ENCODE assay signal across 11 mouse cellular contexts in the genomic region with DNA sequence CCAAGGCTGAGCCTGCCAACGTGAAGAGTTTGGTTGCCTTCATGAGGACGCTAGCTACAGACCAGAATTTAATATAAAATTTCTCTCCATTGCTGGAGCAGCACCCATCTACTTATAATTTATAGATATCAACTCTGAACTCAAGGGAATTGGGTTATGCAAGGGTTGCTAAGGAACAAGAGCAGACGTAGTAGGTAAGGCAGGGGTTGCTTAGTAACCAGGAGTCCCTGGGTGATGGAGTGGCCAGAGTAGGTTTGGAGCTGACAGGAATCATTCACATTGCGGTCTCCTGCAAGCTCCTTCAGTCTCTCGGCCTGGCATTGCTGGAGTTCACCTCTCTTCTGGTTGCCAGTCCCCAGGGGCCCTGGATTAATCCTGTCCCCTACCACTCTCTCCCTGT. TPM values are rescaled to one million over a fixed set of nuclear protein-coding genes. Genes with fewer than 3 reads are reported as not detected.
A peak's percentile ranks its signal among the peaks of the same experiment; 100 is the strongest.
DNase-seq lines count a peak whose midpoint lies in the region; ATAC-seq lines count a peak whose summit lies in the region.
"Had no signal": no experiment of that assay in that cellular context is flagged by ENCODE, and none has a peak within 500 bp of the region (broad histone marks: within the 10 kb centered on the region; RNA-seq: fewer than 3 reads in every experiment).

No protein-coding gene starts in this region.

- no peak for DNase-seq in hindbrain, embryonic 10.5 days (ENCODE audit: low spot score)
- peak; percentile 39 for DNase-seq in MN1 (ENCODE audit: low spot score)
- peak; percentile 46 for DNase-seq in forebrain, embryonic 14.5 days (ENCODE audit: low spot score)
- no peak for DNase-seq in kidney, adult 8-10 months
- DNase-seq in liver, embryonic 11.5 days (ENCODE audit: low spot score) = no peak

- H3K4me1 ChIP-seq in hindbrain, embryonic 12.5 days = peaks cover 14% of the 10 kb centered on the region
- H3K4me1 ChIP-seq in hindbrain, embryonic 10.5 days (replicated peaks) = peaks cover 18% of the 10 kb centered on the region
- H3K4me1 ChIP-seq in forebrain, embryonic 14.5 days (ENCODE audit: control insufficient read depth, insufficient read depth, low read length) = no peaks in the 10 kb centered on the region
- peaks cover 15% of the 10 kb centered on the region for H3K4me1 ChIP-seq in midbrain, embryonic 15.5 days
- H3K4me1 ChIP-seq in kidney, embryonic 15.5 days = no peaks in the 10 kb centered on the region
- peaks cover 8% of the 10 kb centered on the region for H3K4me1 ChIP-seq in liver, embryonic 11.5 days (replicated peaks; ENCODE audit: control insufficient read depth, insufficient read depth, low read length)
- H3K4me1 ChIP-seq: limb, embryonic 12.5 days had no signal

- H3K9ac ChIP-seq in hindbrain, embryonic 12.5 days = no peak overlapping the region
- H3K9ac ChIP-seq in forebrain, embryonic 14.5 days (ENCODE audit: low read length) = peak overlapping the region; percentile 29; the same call in 1 of the 2 replicates
- H3K9ac ChIP-seq in midbrain, embryonic 15.5 days = no peak overlapping the region
- no peak overlapping the region for H3K9ac ChIP-seq in kidney, embryonic 15.5 days
- H3K9ac ChIP-seq in liver, embryonic 11.5 days (ENCODE audit: low read depth, low read length) = no peak overlapping the region
- H3K9ac ChIP-seq: limb, embryonic 12.5 days had no signal

- WGBS in hindbrain, embryonic 12.5 days = 71% methylated on average over 5 of the region's 5 CpGs
- WGBS in hindbrain, embryonic 10.5 days = 78% methylated on average over 5 of the region's 5 CpGs
- WGBS in forebrain, embryonic 14.5 days = 69% methylated on average over 5 of the region's 5 CpGs
- 46% methylated on average over 5 of the region's 5 CpGs for WGBS in midbrain, embryonic 15.5 days
- 82% methylated on average over 5 of the region's 5 CpGs for WGBS in kidney, embryonic 15.5 days
- 75% methylated on average over 5 of the region's 5 CpGs for WGBS in liver, embryonic 11.5 days

- no peak overlapping the region for H3K27ac ChIP-seq in hindbrain, embryonic 12.5 days
- no peak overlapping the region; the same call in 1 of the 2 replicates for H3K27ac ChIP-seq in hindbrain, embryonic 10.5 days
- no peak overlapping the region for H3K27ac ChIP-seq in forebrain, embryonic 14.5 days (ENCODE audit: low read depth, low read length)
- H3K27ac ChIP-seq in midbrain, embryonic 15.5 days = peak overlapping the region; percentile 66
- H3K27ac ChIP-seq in kidney, embryonic 15.5 days = no peak overlapping the region
- H3K27ac ChIP-seq in liver, embryonic 11.5 days (ENCODE audit: low read depth, low read length) = no peak overlapping the region
- H3K27ac ChIP-seq: limb, embryonic 12.5 days had no signal

- H3K36me3 ChIP-seq in hindbrain, embryonic 12.5 days = no peaks in the 10 kb centered on the region
- no peaks in the 10 kb centered on the region for H3K36me3 ChIP-seq in hindbrain, embryonic 10.5 days
- no peaks in the 10 kb centered on the region for H3K36me3 ChIP-seq in forebrain, embryonic 14.5 days (ENCODE audit: control insufficient read depth, insufficient read depth, low read length)
- H3K36me3 ChIP-seq in midbrain, embryonic 15.5 days (replicated peaks) = no peaks in the 10 kb centered on the region
- no peaks in the 10 kb centered on the region for H3K36me3 ChIP-seq in kidney, embryonic 15.5 days
- no peaks in the 10 kb centered on the region for H3K36me3 ChIP-seq in liver, embryonic 11.5 days (ENCODE audit: control insufficient read depth, insufficient read depth, low read length)
- H3K36me3 ChIP-seq: limb, embryonic 12.5 days had no signal

- no peaks in the 10 kb centered on the region for H3K27me3 ChIP-seq in hindbrain, embryonic 12.5 days
- no peaks in the 10 kb centered on the region for H3K27me3 ChIP-seq in hindbrain, embryonic 10.5 days (ENCODE audit: insufficient read depth, poor library complexity, severe bottlenecking)
- no peaks in the 10 kb centered on the region for H3K27me3 ChIP-seq in forebrain, embryonic 14.5 days (replicated peaks; ENCODE audit: control insufficient read depth, insufficient read depth, low read length)
- H3K27me3 ChIP-seq in midbrain, embryonic 15.5 days (replicated peaks) = no peaks in the 10 kb centered on the region
- H3K27me3 ChIP-seq in kidney, embryonic 15.5 days = no peaks in the 10 kb centered on the region; the same call in 1 of the 2 replicates
- no peaks in the 10 kb centered on the region for H3K27me3 ChIP-seq in liver, embryonic 11.5 days (replicated peaks; ENCODE audit: control insufficient read depth, insufficient read depth, low read length)
- H3K27me3 ChIP-seq: limb, embryonic 12.5 days had no signal

- no peaks in the 10 kb centered on the region for H3K9me3 ChIP-seq in hindbrain, embryonic 12.5 days (replicated peaks)
- H3K9me3 ChIP-seq in hindbrain, embryonic 10.5 days = no peaks in the 10 kb centered on the region
- H3K9me3 ChIP-seq in forebrain, embryonic 14.5 days (replicated peaks; ENCODE audit: control insufficient read depth, low read length) = no peaks in the 10 kb centered on the region
- H3K9me3 ChIP-seq in midbrain, embryonic 15.5 days = no peaks in the 10 kb centered on the region
- no peaks in the 10 kb centered on the region for H3K9me3 ChIP-seq in kidney, embryonic 15.5 days (replicated peaks)
- H3K9me3 ChIP-seq in liver, embryonic 11.5 days (ENCODE audit: control insufficient read depth, low read length) = no peaks in the 10 kb centered on the region
- H3K9me3 ChIP-seq: limb, embryonic 12.5 days had no signal

- H3K4me3 ChIP-seq in hindbrain, embryonic 12.5 days = no peak overlapping the region
- H3K4me3 ChIP-seq in hindbrain, embryonic 10.5 days = no peak overlapping the region
- H3K4me3 ChIP-seq in forebrain, embryonic 14.5 days (ENCODE audit: low read depth, low read length) = no peak overlapping the region
- no peak overlapping the region for H3K4me3 ChIP-seq in midbrain, embryonic 15.5 days
- no peak overlapping the region for H3K4me3 ChIP-seq in kidney, embryonic 15.5 days (replicated peaks)
- H3K4me3 ChIP-seq in liver, embryonic 11.5 days (ENCODE audit: low read depth, low read length) = no peak overlapping the region
- H3K4me3 ChIP-seq: limb, embryonic 12.5 days had no signal

- ATAC-seq in hindbrain, embryonic 12.5 days (ENCODE audit: low FRiP score) = peak; percentile 69
- peak; percentile 68; the same call in 1 of the 2 replicates for ATAC-seq in forebrain, embryonic 14.5 days
- peak; percentile 91 for ATAC-seq in midbrain, embryonic 15.5 days (replicated peaks)
- no peak; the same call in 1 of the 2 replicates for ATAC-seq in kidney, embryonic 15.5 days (replicated peaks; ENCODE audit: low FRiP score)
- no peak for ATAC-seq in liver, embryonic 11.5 days (replicated peaks; ENCODE audit: low FRiP score)

- no peak overlapping the region for H3K4me2 ChIP-seq in hindbrain, embryonic 12.5 days (replicated peaks)
- H3K4me2 ChIP-seq in forebrain, embryonic 14.5 days (ENCODE audit: low read length) = no peak overlapping the region
- H3K4me2 ChIP-seq in midbrain, embryonic 15.5 days = 0 out of 2 replicates have a peak overlapping the region, but pooled peaks have one; percentile 7
- no peak overlapping the region for H3K4me2 ChIP-seq in kidney, embryonic 15.5 days
- H3K4me2 ChIP-seq in liver, embryonic 11.5 days = no peak overlapping the region
- H3K4me2 ChIP-seq: limb, embryonic 12.5 days had no signal

RNA-seq across cellular contexts. Expression of a gene that starts 32.3 kb away (rescaled TPM):
- polyA plus RNA-seq in hindbrain, embryonic 12.5 days (2016; fragmentation: Nextera tagmentation; extraction: Ambion mirVana) = 10.5 and 11.5 TPM in 2 replicates
- polyA plus RNA-seq in hindbrain, embryonic 10.5 days (2016; fragmentation: Nextera tagmentation; extraction: Ambion mirVana) = 0.75 and 1.7 TPM in 2 replicates
- 24.1 and 28.9 TPM in 2 replicates for polyA plus RNA-seq in forebrain, embryonic 14.5 days (2014; fragmentation: Nextera tagmentation; extraction: Ambion mirVana)
- 39.7 and 42.5 TPM in 2 replicates for polyA plus RNA-seq in midbrain, embryonic 15.5 days (2015; fragmentation: Nextera tagmentation; extraction: Ambion mirVana)
- polyA plus RNA-seq in kidney, embryonic 15.5 days (2015; fragmentation: Nextera tagmentation; extraction: Ambion mirVana) = 0.59 and 1.2 TPM in 2 replicates
- 0.44 and 0.60 TPM in 2 replicates for polyA plus RNA-seq in liver, embryonic 11.5 days (2014; fragmentation: Nextera tagmentation; extraction: Ambion mirVana)
- polyA plus RNA-seq: C2C12; liver, embryonic 16.5 days had no signal

RNA-seq across cellular contexts. Expression of a gene that starts 42.6 kb away (rescaled TPM):
- polyA plus RNA-seq in hindbrain, embryonic 12.5 days (2016; fragmentation: Nextera tagmentation; extraction: Ambion mirVana) = 9.4 and 10.1 TPM in 2 replicates
- 14.5 and 16.3 TPM in 2 replicates for polyA plus RNA-seq in hindbrain, embryonic 10.5 days (2016; fragmentation: Nextera tagmentation; extraction: Ambion mirVana)
- polyA plus RNA-seq in forebrain, embryonic 14.5 days (2014; fragmentation: Nextera tagmentation; extraction: Ambion mirVana) = 8.1 and 9.2 TPM in 2 replicates
- polyA plus RNA-seq in midbrain, embryonic 15.5 days (2015; fragmentation: Nextera tagmentation; extraction: Ambion mirVana) = 7.5 and 9.2 TPM in 2 replicates
- polyA plus RNA-seq in kidney, embryonic 15.5 days (2015; fragmentation: Nextera tagmentation; extraction: Ambion mirVana) = 15.9 and 18.9 TPM in 2 replicates
- 45.1 and 52.9 TPM in 2 replicates for polyA plus RNA-seq in liver, embryonic 11.5 days (2014; fragmentation: Nextera tagmentation; extraction: Ambion mirVana)

RNA-seq across cellular contexts. Expression of a gene that starts 54.5 kb away (rescaled TPM):
- polyA plus RNA-seq in hindbrain, embryonic 12.5 days (2016; fragmentation: Nextera tagmentation; extraction: Ambion mirVana) = 27.3 and 27.7 TPM in 2 replicates
- 24.4 and 26.1 TPM in 2 replicates for polyA plus RNA-seq in hindbrain, embryonic 10.5 days (2016; fragmentation: Nextera tagmentation; extraction: Ambion mirVana)
- polyA plus RNA-seq in forebrain, embryonic 14.5 days (2014; fragmentation: Nextera tagmentation; extraction: Ambion mirVana) = 44.4 and 47.2 TPM in 2 replicates
- polyA plus RNA-seq in midbrain, embryonic 15.5 days (2015; fragmentation: Nextera tagmentation; extraction: Ambion mirVana) = 38.8 and 39.5 TPM in 2 replicates
- polyA plus RNA-seq in kidney, embryonic 15.5 days (2015; fragmentation: Nextera tagmentation; extraction: Ambion mirVana) = 21.0 and 21.5 TPM in 2 replicates
- 10.5 and 12.6 TPM in 2 replicates for polyA plus RNA-seq in liver, embryonic 11.5 days (2014; fragmentation: Nextera tagmentation; extraction: Ambion mirVana)

RNA-seq across cellular contexts. Expression of a gene that starts 56.9 kb away (rescaled TPM):
- 30.9 and 33.1 TPM in 2 replicates for polyA plus RNA-seq in hindbrain, embryonic 12.5 days (2016; fragmentation: Nextera tagmentation; extraction: Ambion mirVana)
- 8.8 and 17.7 TPM in 2 replicates for polyA plus RNA-seq in hindbrain, embryonic 10.5 days (2016; fragmentation: Nextera tagmentation; extraction: Ambion mirVana)
- 8.5 and 12.0 TPM in 2 replicates for polyA plus RNA-seq in forebrain, embryonic 14.5 days (2014; fragmentation: Nextera tagmentation; extraction: Ambion mirVana)
- 33.7 and 37.5 TPM in 2 replicates for polyA plus RNA-seq in midbrain, embryonic 15.5 days (2015; fragmentation: Nextera tagmentation; extraction: Ambion mirVana)
- 6.0 and 6.5 TPM in 2 replicates for polyA plus RNA-seq in kidney, embryonic 15.5 days (2015; fragmentation: Nextera tagmentation; extraction: Ambion mirVana)
- polyA plus RNA-seq in liver, embryonic 11.5 days (2014; fragmentation: Nextera tagmentation; extraction: Ambion mirVana) = 2.1 and 2.8 TPM in 2 replicates

Comparison
In these comparisons a context has a peak if more than half of its experiments do, and no peak if none do; other contexts are left out.
1. ATAC-seq: peak in hindbrain, embryonic 12.5 days (single experiment), forebrain, embryonic 14.5 days (single experiment) and midbrain, embryonic 15.5 days (single experiment); none in kidney, embryonic 15.5 days (single experiment) and liver, embryonic 11.5 days (single experiment).
2. DNase-seq: peak in MN1 (single experiment) and forebrain, embryonic 14.5 days (single experiment); none in hindbrain, embryonic 10.5 days (single experiment), kidney, adult 8-10 months (0 of 2) and liver, embryonic 11.5 days (single experiment).